Mouse (Mus musculus) C2C12 (cell line): ENCODE results near the gene Pon3. TPM values are rescaled to one million over a fixed set of nuclear protein-coding genes. Genes with fewer than 3 reads are reported as not detected.

Experiments
- H3K27me3 ChIP-seq: one replicate; pipeline ENCODE4 v1.6.1; 2011; ENCODE audit not compliant: control insufficient read depth, insufficient read depth, insufficient read length
- H3K36me3 ChIP-seq: one replicate; pipeline ENCODE4 v1.6.1; 2011; ENCODE audit not compliant: control insufficient read depth, insufficient read depth
- H3K4me3 ChIP-seq: one replicate; pipeline ENCODE4 v1.5.1; 2011; ENCODE audit warnings: mild to moderate bottlenecking, control low read depth; ENCODE audit not compliant: poor library complexity, insufficient read depth, severe bottlenecking
- H3K79me2 ChIP-seq: one replicate; pipeline ENCODE4 v1.6.1; 2011; ENCODE audit not compliant: control insufficient read depth, insufficient read depth
- H3K79me3 ChIP-seq: one replicate; pipeline ENCODE4 v1.6.1; 2011; ENCODE audit warnings: low read depth, control low read depth
- H3ac ChIP-seq: one replicate; pipeline ENCODE3; 2011; ENCODE audit warnings: low read depth; ENCODE audit not compliant: control insufficient read depth, insufficient read length
- CEBPB ChIP-seq: IDR thresholded peaks from one replicate; pipeline ENCODE4 v1.6.1; 2011; ENCODE audit warnings: low read depth, mild to moderate bottlenecking, control low read depth, moderate library complexity
- CTCF ChIP-seq: IDR thresholded peaks from one replicate; pipeline ENCODE4 v1.5.1; 2011; ENCODE audit not compliant: control insufficient read depth, insufficient read depth, insufficient read length
- FOSL1 ChIP-seq: IDR thresholded peaks from one replicate; pipeline ENCODE4 v1.8.0; 2011; ENCODE audit warnings: mild to moderate bottlenecking, low read length; ENCODE audit not compliant: poor library complexity, insufficient read depth, severe bottlenecking
- MAX ChIP-seq: IDR thresholded peaks from one replicate; pipeline ENCODE4 v1.6.1; 2011; ENCODE audit warnings: mild to moderate bottlenecking, control low read depth
- MYOD1 ChIP-seq: IDR thresholded peaks from one replicate; pipeline ENCODE4 v1.6.1; 2011; ENCODE audit warnings: low read depth; ENCODE audit not compliant: control insufficient read depth, insufficient read length
- MYOG ChIP-seq: IDR thresholded peaks from one replicate; pipeline ENCODE4 v1.6.1; 2011; ENCODE audit not compliant: control insufficient read depth, insufficient read length; ENCODE audit errors: extremely low read depth
- USF1 ChIP-seq: IDR thresholded peaks from one replicate; pipeline ENCODE4 v1.6.1; 2011; ENCODE audit warnings: low read depth, mild to moderate bottlenecking, control low read depth, moderate library complexity
- polyA plus RNA-seq: library from polyadenylated mRNA; unstranded; fragments of >200 nt; fragmentation: generic; extraction: Trizol; gene quantifications from one replicate; pipeline ENCODE4 v1.2.1, GENCODE M21; 2012; ENCODE audit warnings: missing spikeins

The Pon3 gene
- polyA plus RNA-seq, 1 experiment = 0.78 TPM

- Histone ChIP-seq H3K27me3 (no peaks in the 10 kb centered on the region), H3K79me2 (no peaks in the 10 kb centered on the region), H3K79me3 (peaks cover 2% of the 10 kb centered on the region), H3K36me3 (no peaks in the 10 kb centered on the region), H3K4me3 (peak overlapping the region; percentile 50), H3ac (peak overlapping the region; percentile 100)
- TF ChIP-seq MYOD1 (no peak), MAX (no peak), USF1 (no peak), CEBPB (no peak), MYOG (no peak)
Observed at GRCm38 (mm10) chr6:5297321-5298091, 41.4 kb upstream of the Pon3 start.

- Histone ChIP-seq H3K79me2 (no peaks in the 10 kb centered on the region), H3K36me3 (no peaks in the 10 kb centered on the region), H3K4me3 (no peak overlapping the region), H3K27me3 (no peaks in the 10 kb centered on the region), H3ac (no peak overlapping the region), H3K79me3 (peaks cover 2% of the 10 kb centered on the region)
- no peak for TF ChIP-seq USF1
- no peak for TF ChIP-seq MYOD1
- TF ChIP-seq CEBPB = no peak
- no peak for TF ChIP-seq CTCF
- no peak for TF ChIP-seq MYOG
Observed at GRCm38 (mm10) chr6:5296067-5296466, 40.0 kb upstream of the Pon3 start.

- H3K27me3 ChIP-seq = no peaks in the 10 kb centered on the region
- H3K4me3 ChIP-seq = no peak overlapping the region
- TF ChIP-seq MYOD1 = no peak
- no peak for TF ChIP-seq MAX
- no peak for TF ChIP-seq CTCF
- TF ChIP-seq MYOG = no peak
- no peak for TF ChIP-seq USF1
- no peak for TF ChIP-seq FOSL1
- no peak for TF ChIP-seq CEBPB
- H3K79me2 ChIP-seq = no peaks in the 10 kb centered on the region
- peaks cover 2% of the 10 kb centered on the region for H3K79me3 ChIP-seq
- no peak overlapping the region for H3ac ChIP-seq
- no peaks in the 10 kb centered on the region for H3K36me3 ChIP-seq
Observed at GRCm38 (mm10) chr6:5294659-5295449, 38.8 kb upstream of the Pon3 start.

- TF ChIP-seq MAX (no peak), CEBPB (no peak), MYOG (no peak), USF1 (no peak), MYOD1 (no peak), CTCF (no peak), FOSL1 (no peak)
- H3K79me3 ChIP-seq = peaks cover 2% of the 10 kb centered on the region
- no peaks in the 10 kb centered on the region for H3K36me3 ChIP-seq
- H3K79me2 ChIP-seq = no peaks in the 10 kb centered on the region
- no peak overlapping the region for H3ac ChIP-seq
- H3K27me3 ChIP-seq = no peaks in the 10 kb centered on the region
- no peak overlapping the region for H3K4me3 ChIP-seq
Observed at GRCm38 (mm10) chr6:5292841-5293240, 36.8 kb upstream of the Pon3 start.

GRCm38 (mm10) chr6:5291450-5291849, 35.4 kb upstream of the Pon3 start:
- no peaks in the 10 kb centered on the region for H3K79me3 ChIP-seq
- no peak overlapping the region for H3K4me3 ChIP-seq
- TF ChIP-seq MAX (no peak), USF1 (no peak), MYOG (no peak), MYOD1 (no peak), CTCF (no peak), CEBPB (no peak), FOSL1 (no peak)
- H3K27me3 ChIP-seq = no peaks in the 10 kb centered on the region
- H3K36me3 ChIP-seq = no peaks in the 10 kb centered on the region
- no peaks in the 10 kb centered on the region for H3K79me2 ChIP-seq
- no peak overlapping the region for H3ac ChIP-seq
